Mouse (Mus musculus) embryonic fibroblast, embryonic 13.5 days (primary cell): Measurements from ENCODE around the gene Tox2.

ENCODE experiments used
- CTCF ChIP-seq: IDR thresholded peaks from 2 replicates; pipeline ENCODE4 v1.5.1; 2011; ENCODE audit warnings: mild to moderate bottlenecking, control low read depth, low read length, moderate library complexity, borderline replicate concordance; ENCODE audit not compliant: insufficient read depth
- POLR2A ChIP-seq: IDR thresholded peaks from 2 replicates; pipeline ENCODE4 v1.6.1; 2011; ENCODE audit warnings: low read depth, mild to moderate bottlenecking, control low read depth, low read length, moderate library complexity

- TF ChIP-seq POLR2A (no peak), CTCF (no peak)
Observed at GRCm38 (mm10) chr2:163236057-163236456, 33.1 kb downstream of the Tox2 start.
